Mouse (Mus musculus) cortical plate, adult 2 months (tissue): Measurements from ENCODE around the gene Klhl41. TPM values are rescaled to one million over a fixed set of nuclear protein-coding genes. Genes with fewer than 3 reads are reported as not detected.
"Not testable (repeated sequence)": the region's sequence is repeated elsewhere in the genome, so short reads cannot be mapped to it uniquely, and the experiment has no call there.

Experiments used
- H3K27ac ChIP-seq: fragments of 200-500 bp; 2 replicates; pipeline ENCODE4 v1.5.1; 2012; ENCODE audit warnings: low read length, control low read depth, inconsistent platforms; ENCODE audit not compliant: insufficient read depth
- H3K4me1 ChIP-seq: fragments of 200-500 bp; 2 replicates; pipeline ENCODE4 v1.6.1; 2011; ENCODE audit warnings: low read length; ENCODE audit not compliant: control insufficient read depth, insufficient read depth
- H3K4me3 ChIP-seq: fragments of 200-500 bp; 2 replicates; pipeline ENCODE4 v1.5.1; 2011; ENCODE audit warnings: mild to moderate bottlenecking, low read length, control low read depth; ENCODE audit not compliant: insufficient read depth
- CTCF ChIP-seq: fragments of 200-500 bp; IDR thresholded peaks from 2 replicates; pipeline ENCODE4 v1.5.1; 2011; ENCODE audit warnings: mild to moderate bottlenecking, control low read depth, low read length; ENCODE audit not compliant: insufficient read depth; ENCODE audit errors: extremely low read depth
- POLR2A ChIP-seq: fragments of 200-500 bp; IDR thresholded peaks from 2 replicates; pipeline ENCODE4 v1.6.1; 2011; ENCODE audit warnings: mild to moderate bottlenecking, low read length, control low read depth; ENCODE audit not compliant: insufficient read depth; ENCODE audit errors: extremely low read depth
- polyA plus RNA-seq: library from polyadenylated mRNA; depleted of rRNA; stranded (reverse); fragments of >200 nt; gene quantifications from 2 replicates; pipeline ENCODE4 v1.2.3, GENCODE M21; 2012; rRNA removed

Gene Klhl41
- 0.32 and 0.46 TPM in 2 replicates for polyA plus RNA-seq

GRCm38 (mm10) chr2:69669853-69670252 lies at the start of gene Klhl41:
TSS of gene Klhl41 (plus strand) at chr2:69670120.
- TF ChIP-seq POLR2A (no peak), CTCF (no peak)
- Histone ChIP-seq H3K27ac (no peak within 1 kb of the TSS), H3K4me1 (no peaks in the 10 kb centered on the region; the same call in 1 of the 2 replicates), H3K4me3 (no peak within 1 kb of the TSS)

- no peaks in the 10 kb centered on the region for H3K4me1 ChIP-seq
- H3K27ac ChIP-seq, result no peak overlapping the region
- H3K4me3 ChIP-seq, result no peak overlapping the region
- TF ChIP-seq POLR2A, result no peak
- no peak for TF ChIP-seq CTCF
These were observed 40.7 kb upstream of the Klhl41 start for GRCm38 (mm10) chr2:69629215-69629614.

GRCm38 (mm10) chr2:69629914-69630313 lies 40.0 kb upstream of the Klhl41 start:
- TF ChIP-seq CTCF (no peak), POLR2A (no peak)
- Histone ChIP-seq H3K4me3 (no peak overlapping the region), H3K27ac (no peak overlapping the region), H3K4me1 (no peaks in the 10 kb centered on the region)

GRCm38 (mm10) chr2:69630792-69631191 lies 39.1 kb upstream of the Klhl41 start:
- TF ChIP-seq POLR2A, result no peak
- no peak for TF ChIP-seq CTCF
- H3K4me3 ChIP-seq, result no peak overlapping the region
- no peak overlapping the region for H3K27ac ChIP-seq
- H3K4me1 ChIP-seq, result no peaks in the 10 kb centered on the region

DNA sequence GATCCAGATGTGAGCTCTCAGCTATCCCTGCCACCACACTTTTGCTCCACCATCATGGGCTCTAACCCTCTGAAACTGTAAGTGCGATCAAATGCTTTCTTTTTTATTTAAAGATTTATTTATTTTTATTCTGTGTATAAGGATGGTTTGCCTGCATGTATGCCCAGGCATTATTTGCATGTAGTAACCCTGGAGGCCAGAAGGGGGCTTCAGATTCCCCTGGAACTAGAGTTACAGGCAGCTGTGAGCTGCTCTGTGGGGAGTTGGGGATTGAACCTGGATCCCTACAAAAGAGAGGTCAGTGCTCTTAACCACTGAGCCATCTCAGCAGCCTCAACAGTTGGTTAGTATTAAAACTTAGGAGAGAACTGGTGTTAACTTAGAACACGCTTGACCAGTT lies 38.5 kb upstream of the Klhl41 start:
- TF ChIP-seq POLR2A (no peak), CTCF (no peak)
- Histone ChIP-seq H3K4me1 (no peaks in the 10 kb centered on the region), H3K4me3 (no peak overlapping the region), H3K27ac (no peak overlapping the region)

GRCm38 (mm10) chr2:69635064-69635701 lies 34.7 kb upstream of the Klhl41 start:
- H3K4me3 ChIP-seq, result no peak overlapping the region
- TF ChIP-seq POLR2A (no peak), CTCF (peak; percentile 70)

DNA sequence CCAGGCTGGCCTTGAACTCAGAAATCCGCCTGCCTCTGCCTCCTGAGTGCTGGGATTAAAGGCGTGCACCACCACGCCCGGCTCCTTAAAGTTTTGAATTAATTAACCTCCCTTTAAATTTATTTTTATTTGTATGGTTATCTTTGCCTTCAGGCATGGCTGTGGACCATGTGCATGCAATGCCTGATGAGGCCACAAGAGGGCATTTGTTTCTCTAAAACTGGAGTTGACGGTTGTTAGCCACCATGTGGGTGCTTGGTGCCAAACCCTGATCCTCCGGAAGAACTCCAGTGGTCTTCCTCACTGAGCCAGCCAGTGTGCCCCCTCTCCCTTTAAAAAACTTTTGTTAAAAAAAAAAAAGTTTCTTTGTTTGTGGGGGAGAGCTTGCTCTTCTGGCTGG lies 34.1 kb upstream of the Klhl41 start:
- no peak overlapping the region for H3K27ac ChIP-seq
- H3K4me1 ChIP-seq, result no peaks in the 10 kb centered on the region
- TF ChIP-seq POLR2A, result no peak
- TF ChIP-seq CTCF, result peak; percentile 20; the same call in 1 of the 2 replicates
- no peak overlapping the region for H3K4me3 ChIP-seq

More at GRCm38 (mm10) chr2:69635064-69635701, 34.7 kb upstream of the Klhl41 start:
- H3K27ac ChIP-seq, result no peak overlapping the region
- no peaks in the 10 kb centered on the region for H3K4me1 ChIP-seq

- not testable (repeated sequence) for H3K4me1 ChIP-seq
These were observed 31.9 kb upstream of the Klhl41 start for GRCm38 (mm10) chr2:69637989-69638388.

GRCm38 (mm10) chr2:69640100-69640499 lies 29.8 kb upstream of the Klhl41 start:
- H3K27ac ChIP-seq, result no peak overlapping the region

More at GRCm38 (mm10) chr2:69637989-69638388, 31.9 kb upstream of the Klhl41 start:
- not testable (repeated sequence) for H3K27ac ChIP-seq, H3K4me3 ChIP-seq

DNA sequence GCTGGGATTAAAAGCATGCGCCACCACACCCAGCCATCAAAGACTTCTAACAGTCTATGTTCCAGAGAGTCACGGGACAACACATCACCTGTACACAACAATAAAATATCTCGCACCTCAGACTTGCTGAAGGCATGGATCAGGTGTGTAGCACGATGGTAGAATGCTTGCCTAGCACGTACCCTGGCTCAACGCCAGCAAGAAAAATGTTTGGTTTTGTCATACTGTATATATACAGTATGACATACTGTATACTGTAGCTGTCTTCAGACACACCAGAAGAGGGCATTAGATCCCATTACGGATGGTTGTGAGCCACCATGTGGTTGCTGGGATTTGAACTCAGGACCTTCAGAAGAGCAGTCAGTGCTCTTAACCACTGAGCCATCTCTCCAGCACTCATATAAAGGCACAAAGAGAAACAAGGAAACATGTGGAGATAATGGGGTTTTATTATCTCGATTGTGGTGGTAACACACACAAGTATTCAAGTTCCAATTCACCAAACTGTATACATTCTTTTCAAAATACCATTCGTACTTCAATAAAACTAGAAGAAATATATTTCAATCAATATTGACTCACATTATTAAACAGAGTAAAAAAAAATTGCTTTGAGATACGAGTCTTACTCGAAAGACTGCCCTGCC lies 24.8 kb upstream of the Klhl41 start:
- TF ChIP-seq POLR2A, result no peak
- no peak for TF ChIP-seq CTCF
- H3K4me3 ChIP-seq, result no peak overlapping the region
- no peaks in the 10 kb centered on the region for H3K4me1 ChIP-seq
- no peak overlapping the region for H3K27ac ChIP-seq

More at GRCm38 (mm10) chr2:69640100-69640499, 29.8 kb upstream of the Klhl41 start:
- no peaks in the 10 kb centered on the region for H3K4me1 ChIP-seq
- H3K4me3 ChIP-seq, result no peak overlapping the region
- TF ChIP-seq CTCF, result no peak
- no peak for TF ChIP-seq POLR2A
